Mouse (Mus musculus): ENCODE data around the gene Hoxc11. TPM values are rescaled to one million over a fixed set of nuclear protein-coding genes. Genes with fewer than 3 reads are reported as not detected.
A peak's percentile ranks its signal among the peaks of the same experiment; 100 is the strongest.

Gene Hoxc11
- polyA plus RNA-seq, 1 experiment from 2014 or later: not detected

DNA sequence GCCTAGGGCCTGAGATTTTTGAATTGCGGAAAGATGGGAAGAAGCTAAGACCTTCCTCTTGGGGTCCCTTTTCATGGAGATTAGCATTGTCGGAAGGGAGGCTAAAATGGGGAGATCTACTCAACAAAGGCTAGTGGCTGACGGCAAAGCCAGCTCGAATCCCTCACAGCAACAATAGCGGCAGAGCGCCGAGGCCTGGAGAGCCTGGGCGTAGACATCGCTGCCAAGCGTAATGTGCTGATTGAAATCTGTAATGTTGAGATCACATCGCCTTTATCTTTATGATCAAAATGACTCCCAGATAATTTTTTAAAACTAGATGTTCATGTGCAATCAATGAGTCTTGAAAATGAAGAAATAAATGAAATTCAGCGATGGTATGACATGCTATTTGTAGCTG lies 19.8 kb upstream of the Hoxc11 start:
- Histone ChIP-seq H3K4me1 (ENCODE audit: control insufficient read depth, insufficient read depth, low read length) (no peaks in the 10 kb centered on the region), H3K4me2 (ENCODE audit: low read length) (no peak overlapping the region), H3K4me3 (ENCODE audit: low read depth, low read length) (no peak overlapping the region), H3K9ac (ENCODE audit: low read length) (no peak overlapping the region), H3K9me3 (replicated peaks; ENCODE audit: control insufficient read depth, low read length) (no peaks in the 10 kb centered on the region), H3K27me3 (replicated peaks; ENCODE audit: control insufficient read depth, insufficient read depth, low read length) (peaks cover 100% of the 10 kb centered on the region), H3K27ac (ENCODE audit: low read depth, low read length) (no peak overlapping the region), H3K36me3 (ENCODE audit: control insufficient read depth, insufficient read depth, low read length) (no peaks in the 10 kb centered on the region)
- WGBS: under 1% methylated on average over 12 of the region's 12 CpGs
- ATAC-seq (no peak), DNase-seq (ENCODE audit: low spot score) (no peak)

DNA sequence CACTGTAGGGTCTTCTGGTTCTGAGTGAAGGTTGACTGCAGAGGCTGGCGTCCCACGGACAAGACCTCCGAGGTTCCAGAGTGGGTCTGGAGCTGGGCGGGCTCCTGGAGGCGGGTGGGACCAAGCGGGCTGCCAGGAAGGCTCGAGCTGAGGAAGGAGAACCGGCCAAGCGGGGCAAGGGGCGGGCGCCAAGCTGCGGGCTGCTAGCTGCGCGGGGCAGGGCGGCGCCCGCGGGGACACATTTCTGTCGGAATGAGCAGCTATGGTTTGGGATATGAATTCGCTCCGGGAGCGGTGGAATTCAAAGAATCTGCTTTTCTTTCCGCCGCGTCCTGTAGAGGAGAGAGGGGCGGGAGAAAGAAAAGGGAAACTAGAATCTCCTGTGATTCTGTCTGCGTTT lies 19.3 kb upstream of the Hoxc11 start:
- Histone ChIP-seq H3K4me3 (ENCODE audit: low read depth, low read length) (no peak overlapping the region), H3K36me3 (ENCODE audit: control insufficient read depth, insufficient read depth, low read length) (no peaks in the 10 kb centered on the region), H3K4me1 (ENCODE audit: control insufficient read depth, insufficient read depth, low read length) (no peaks in the 10 kb centered on the region), H3K9me3 (replicated peaks; ENCODE audit: control insufficient read depth, low read length) (no peaks in the 10 kb centered on the region), H3K9ac (ENCODE audit: low read length) (no peak overlapping the region), H3K27ac (ENCODE audit: low read depth, low read length) (no peak overlapping the region), H3K4me2 (ENCODE audit: low read length) (no peak overlapping the region), H3K27me3 (replicated peaks; ENCODE audit: control insufficient read depth, insufficient read depth, low read length) (peaks cover 100% of the 10 kb centered on the region)
- WGBS: under 1% methylated on average over 27 of the region's 27 CpGs
- ATAC-seq (no peak), DNase-seq (ENCODE audit: low spot score) (no peak)

DNA sequence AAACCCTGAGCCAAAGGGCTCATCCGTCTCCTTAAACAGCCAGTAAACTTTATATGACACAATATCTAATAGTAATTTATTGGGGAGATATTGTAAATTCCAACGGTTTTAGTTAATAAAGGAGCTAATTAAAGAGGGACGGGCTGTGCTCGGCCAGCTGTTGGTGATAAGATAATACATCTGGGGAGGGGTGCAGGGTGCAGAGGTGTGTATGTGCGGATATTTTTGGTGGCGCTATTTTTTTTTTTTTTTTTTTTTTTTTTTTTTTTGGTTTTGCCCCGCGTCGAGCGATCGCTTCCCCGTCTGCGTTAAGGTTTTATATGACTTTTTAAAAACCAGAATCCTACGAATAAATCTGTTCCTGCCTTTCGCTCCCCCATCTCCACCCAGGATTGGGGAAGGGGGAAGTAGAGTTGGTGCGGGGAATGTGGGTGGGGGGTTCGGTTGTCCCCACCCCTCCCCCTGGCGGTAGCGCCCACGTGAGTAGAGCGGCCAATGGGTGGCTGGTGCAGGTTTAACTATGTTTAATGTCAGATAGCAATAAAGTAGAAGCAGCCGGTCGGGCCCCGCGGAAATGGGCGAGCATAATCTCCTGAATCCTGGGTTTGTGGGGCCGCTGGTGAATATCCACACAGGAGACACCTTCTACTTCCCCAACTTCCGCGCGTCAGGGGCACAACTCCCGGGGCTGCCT lies 17.8 kb upstream of the Hoxc11 start, which contains the start of gene Hoxc12:
Hoxc12 (plus strand) TSS at position 479 of the 694 bp plus-strand sequence.
- no peak within 1 kb of the TSS for H3K9ac ChIP-seq (ENCODE audit: low read length)
- ATAC-seq (no peak), DNase-seq (ENCODE audit: low spot score) (no peak)
- H3K27me3 ChIP-seq (replicated peaks; ENCODE audit: control insufficient read depth, insufficient read depth, low read length): peaks cover 100% of the 10 kb centered on the region
- H3K9me3 ChIP-seq (replicated peaks; ENCODE audit: control insufficient read depth, low read length): no peaks in the 10 kb centered on the region
- H3K4me1 ChIP-seq (ENCODE audit: control insufficient read depth, insufficient read depth, low read length): no peaks in the 10 kb centered on the region
- H3K4me3 ChIP-seq (ENCODE audit: low read depth, low read length): no peak within 1 kb of the TSS
- H3K36me3 ChIP-seq (ENCODE audit: control insufficient read depth, insufficient read depth, low read length): no peaks in the 10 kb centered on the region
- under 1% methylated on average over 31 of the region's 31 CpGs for WGBS
- no peak within 1 kb of the TSS for H3K27ac ChIP-seq (ENCODE audit: low read depth, low read length)
- H3K4me2 ChIP-seq (ENCODE audit: low read length): no peak within 1 kb of the TSS

DNA sequence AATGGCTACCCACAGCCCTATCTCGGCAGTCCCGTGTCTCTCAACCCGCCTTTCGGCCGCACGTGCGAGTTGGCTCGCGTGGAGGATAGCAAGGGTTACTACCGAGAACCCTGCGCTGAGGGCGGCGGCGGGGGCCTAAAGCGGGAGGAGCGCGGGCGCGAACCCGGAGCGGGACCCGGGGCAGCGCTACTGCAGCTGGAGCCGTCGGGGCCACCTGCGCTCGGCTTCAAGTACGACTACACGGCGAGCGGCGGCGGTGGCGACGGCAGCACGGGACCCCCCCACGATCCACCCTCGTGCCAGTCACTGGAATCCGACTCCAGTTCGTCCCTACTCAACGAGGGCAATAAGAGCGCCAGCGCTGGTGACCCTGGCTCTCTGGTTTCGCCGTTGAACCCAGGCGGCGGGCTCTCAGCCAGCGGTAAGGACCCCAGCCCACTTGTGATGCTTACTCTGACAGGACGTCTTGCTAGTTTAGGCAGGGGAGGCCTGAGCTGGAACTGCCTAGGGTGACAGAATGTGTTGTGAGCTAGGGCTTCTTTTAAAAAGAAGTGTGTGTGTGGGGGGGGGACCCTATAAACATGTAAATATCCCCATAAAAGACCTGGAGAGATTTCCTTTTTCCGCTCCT lies 17.1 kb upstream of the Hoxc11 start:
- H3K4me3 ChIP-seq (ENCODE audit: low read depth, low read length): no peak overlapping the region
- H3K27ac ChIP-seq (ENCODE audit: low read depth, low read length): no peak overlapping the region
- WGBS: under 1% methylated on average over 49 of the region's 50 CpGs
- H3K4me1 ChIP-seq (ENCODE audit: control insufficient read depth, insufficient read depth, low read length): no peaks in the 10 kb centered on the region
- no peaks in the 10 kb centered on the region for H3K9me3 ChIP-seq (replicated peaks; ENCODE audit: control insufficient read depth, low read length)
- ATAC-seq (no peak), DNase-seq (ENCODE audit: low spot score) (no peak)
- no peak overlapping the region for H3K9ac ChIP-seq (ENCODE audit: low read length)
- H3K27me3 ChIP-seq (replicated peaks; ENCODE audit: control insufficient read depth, insufficient read depth, low read length): peaks cover 100% of the 10 kb centered on the region
- H3K36me3 ChIP-seq (ENCODE audit: control insufficient read depth, insufficient read depth, low read length): no peaks in the 10 kb centered on the region
- no peak overlapping the region for H3K4me2 ChIP-seq (ENCODE audit: low read length)

DNA sequence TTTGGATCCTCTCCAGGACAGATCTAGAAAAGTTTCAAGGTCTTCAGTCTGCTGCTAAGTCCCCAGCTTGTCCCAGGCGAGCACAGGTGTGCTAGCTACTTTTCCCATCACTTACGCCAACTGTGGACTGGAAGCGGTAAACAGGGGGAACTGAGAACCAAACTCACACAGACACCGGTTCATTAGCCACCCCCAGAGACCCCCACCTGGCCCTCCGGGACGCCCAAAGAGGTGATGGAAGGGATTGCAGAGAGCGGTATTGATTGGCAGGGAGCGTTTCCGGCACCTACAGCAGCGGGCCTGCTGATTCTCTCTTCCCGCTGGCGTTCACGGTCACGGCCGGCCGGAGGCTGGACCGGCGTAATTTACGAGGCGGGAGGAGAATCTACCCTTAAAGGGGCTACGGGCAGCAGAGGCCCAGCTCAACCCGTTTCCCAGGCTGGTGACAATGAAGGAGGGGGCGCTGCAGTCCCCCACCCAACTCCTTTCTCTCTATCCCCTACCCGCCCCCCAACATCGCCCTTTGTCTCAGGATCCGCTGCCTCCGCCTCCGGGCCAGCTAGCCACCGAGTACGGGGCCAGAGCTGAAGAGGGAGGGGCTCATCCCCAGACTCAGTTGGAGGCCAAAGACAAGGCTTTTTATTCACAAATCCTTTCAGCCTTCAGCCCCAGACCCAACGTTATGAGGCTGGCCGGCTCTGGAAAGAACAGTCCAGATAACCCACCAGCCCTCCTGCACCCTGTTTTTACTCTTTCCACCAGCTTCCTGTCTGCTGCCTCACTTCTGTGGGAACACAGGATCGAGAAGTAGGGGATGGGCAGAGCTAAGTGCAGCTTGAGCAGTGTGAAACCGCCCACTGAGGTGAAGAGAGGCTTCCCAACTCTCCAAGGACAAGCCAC lies 14.7 kb upstream of the Hoxc11 start:
- Histone ChIP-seq H3K27ac (ENCODE audit: low read depth, low read length) (no peak overlapping the region), H3K27me3 (replicated peaks; ENCODE audit: control insufficient read depth, insufficient read depth, low read length) (peaks cover 99% of the 10 kb centered on the region), H3K36me3 (ENCODE audit: control insufficient read depth, insufficient read depth, low read length) (no peaks in the 10 kb centered on the region), H3K9me3 (replicated peaks; ENCODE audit: control insufficient read depth, low read length) (no peaks in the 10 kb centered on the region), H3K4me1 (ENCODE audit: control insufficient read depth, insufficient read depth, low read length) (no peaks in the 10 kb centered on the region), H3K4me3 (ENCODE audit: low read depth, low read length) (no peak overlapping the region), H3K4me2 (ENCODE audit: low read length) (no peak overlapping the region), H3K9ac (ENCODE audit: low read length) (no peak overlapping the region)
- no peak for ATAC-seq
- WGBS: 1% methylated on average over 34 of the region's 34 CpGs
- DNase-seq (ENCODE audit: low spot score): no peak

DNA sequence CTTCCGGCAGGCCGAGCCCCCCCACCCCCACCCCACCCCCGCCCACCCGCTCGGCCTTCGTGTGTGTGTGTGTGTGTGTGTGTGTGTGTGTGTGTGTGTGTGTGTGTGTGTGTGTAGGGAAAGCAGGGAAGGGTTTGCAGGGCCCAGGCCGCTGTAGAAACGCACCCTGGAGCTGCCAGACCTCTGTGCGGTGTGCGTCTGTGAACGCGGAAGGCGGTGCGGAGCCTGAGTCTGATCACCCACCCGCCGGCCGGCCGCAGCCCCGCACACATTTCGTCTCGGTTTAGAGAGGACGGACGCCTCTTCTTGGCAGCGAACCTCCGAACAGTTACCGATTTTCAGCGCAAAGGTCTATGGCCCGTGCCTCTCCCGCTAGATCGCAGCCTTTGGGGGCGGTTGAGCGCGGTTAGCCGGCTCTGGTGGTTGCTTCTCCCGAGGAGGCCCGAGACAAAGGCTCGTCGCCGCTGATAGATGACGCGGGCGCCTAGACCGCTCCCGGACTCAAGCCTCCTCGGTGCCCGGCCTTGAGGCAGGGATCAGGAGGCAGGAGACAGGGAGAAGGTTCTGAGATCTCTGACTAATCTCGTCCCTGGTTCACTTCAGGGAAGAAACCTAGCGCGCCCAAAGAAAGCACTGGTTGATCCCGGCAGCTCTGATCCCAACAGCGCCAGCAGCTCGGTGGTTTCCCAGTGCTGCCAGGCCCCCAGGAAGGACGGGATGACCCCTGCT lies 11.3 kb upstream of the Hoxc11 start:
- H3K4me1 ChIP-seq (ENCODE audit: control insufficient read depth, insufficient read depth, low read length): no peaks in the 10 kb centered on the region

DNA sequence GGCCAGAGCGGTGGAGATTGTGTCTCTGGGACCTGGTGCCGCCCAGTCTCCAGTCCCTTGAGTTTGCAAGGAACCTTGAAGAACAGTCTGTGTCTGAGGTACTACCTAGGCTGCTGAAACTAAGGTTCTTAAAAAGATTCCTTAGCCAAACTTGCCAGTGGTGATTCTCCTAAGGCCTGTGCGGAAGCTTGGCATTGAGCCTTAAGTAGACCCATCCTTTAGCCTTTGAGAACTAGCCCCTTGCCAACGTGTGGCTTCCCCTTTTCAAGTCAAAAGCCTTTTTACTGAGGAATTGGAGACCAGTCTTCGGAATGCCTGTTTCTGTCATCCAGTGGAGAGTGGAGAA lies 10.8 kb upstream of the Hoxc11 start:
- Histone ChIP-seq H3K4me1 (ENCODE audit: control insufficient read depth, insufficient read depth, low read length) (no peaks in the 10 kb centered on the region), H3K27me3 (replicated peaks; ENCODE audit: control insufficient read depth, insufficient read depth, low read length) (peaks cover 99% of the 10 kb centered on the region), H3K9ac (ENCODE audit: low read length) (no peak overlapping the region), H3K4me3 (ENCODE audit: low read depth, low read length) (no peak overlapping the region), H3K4me2 (ENCODE audit: low read length) (no peak overlapping the region), H3K9me3 (replicated peaks; ENCODE audit: control insufficient read depth, low read length) (no peaks in the 10 kb centered on the region), H3K27ac (ENCODE audit: low read depth, low read length) (no peak overlapping the region), H3K36me3 (ENCODE audit: control insufficient read depth, insufficient read depth, low read length) (no peaks in the 10 kb centered on the region)
- WGBS: 0% methylated on average over 5 of the region's 5 CpGs
- DNase-seq (ENCODE audit: low spot score): no peak
- ATAC-seq: no peak

More for the DNA sequence above, 11.3 kb upstream of the Hoxc11 start:
- under 1% methylated on average over 48 of the region's 53 CpGs for WGBS
- DNase-seq (ENCODE audit: low spot score) (no peak), ATAC-seq (no peak)
- H3K4me3 ChIP-seq (ENCODE audit: low read depth, low read length): no peak overlapping the region
- H3K9me3 ChIP-seq (replicated peaks; ENCODE audit: control insufficient read depth, low read length): no peaks in the 10 kb centered on the region
- H3K27ac ChIP-seq (ENCODE audit: low read depth, low read length): no peak overlapping the region
- peaks cover 99% of the 10 kb centered on the region for H3K27me3 ChIP-seq (replicated peaks; ENCODE audit: control insufficient read depth, insufficient read depth, low read length)
- H3K4me2 ChIP-seq (ENCODE audit: low read length): peak overlapping the region; percentile 14; the same call in 1 of the 2 replicates
- H3K36me3 ChIP-seq (ENCODE audit: control insufficient read depth, insufficient read depth, low read length): no peaks in the 10 kb centered on the region
- H3K9ac ChIP-seq (ENCODE audit: low read length): no peak overlapping the region

DNA sequence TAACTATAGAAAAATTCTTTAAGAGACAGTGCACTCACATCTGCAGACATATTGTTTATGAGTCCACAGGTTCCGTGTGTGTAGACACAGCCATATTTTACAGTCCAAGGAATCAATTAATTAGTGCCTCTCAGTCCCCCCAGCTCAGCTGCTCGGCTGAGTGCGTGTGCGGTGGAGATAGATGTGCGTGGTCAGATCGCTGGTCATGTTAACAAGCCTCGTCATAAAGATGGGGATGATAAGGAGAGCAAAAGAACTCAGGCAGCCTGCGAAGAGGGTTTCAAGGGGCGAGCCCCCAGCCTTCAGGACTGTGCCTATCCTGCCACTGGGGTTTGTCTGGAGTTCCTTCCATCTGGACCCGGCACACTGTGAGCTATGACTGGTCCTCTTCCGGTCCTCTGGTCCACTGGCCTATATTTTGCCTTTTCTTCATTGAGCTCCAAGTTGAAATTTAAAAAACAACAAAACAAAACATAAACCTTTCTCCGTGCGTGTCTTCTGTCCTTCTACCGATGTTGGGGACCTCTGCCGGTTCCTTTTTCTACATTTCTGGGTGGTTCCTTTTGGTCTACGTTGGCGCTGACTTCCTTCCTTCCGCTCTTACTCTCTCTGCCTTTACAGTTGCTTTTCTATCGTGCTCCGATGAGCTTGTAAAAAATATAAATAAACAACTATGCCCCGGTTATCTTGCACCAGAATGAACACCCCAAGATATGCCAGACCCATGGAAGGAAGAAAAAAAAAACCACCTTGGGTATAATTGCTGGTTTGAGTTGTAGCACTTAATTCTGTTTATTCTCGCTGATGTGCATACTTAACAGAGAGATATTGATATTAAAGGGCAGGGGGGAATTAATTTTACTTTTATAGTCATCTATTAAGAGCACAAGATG lies 8.8 kb upstream of the Hoxc11 start:
- Histone ChIP-seq H3K4me2 (ENCODE audit: low read length) (no peak overlapping the region), H3K9ac (ENCODE audit: low read length) (no peak overlapping the region), H3K4me1 (ENCODE audit: control insufficient read depth, insufficient read depth, low read length) (no peaks in the 10 kb centered on the region), H3K27me3 (replicated peaks; ENCODE audit: control insufficient read depth, insufficient read depth, low read length) (peaks cover 99% of the 10 kb centered on the region), H3K36me3 (ENCODE audit: control insufficient read depth, insufficient read depth, low read length) (no peaks in the 10 kb centered on the region), H3K27ac (ENCODE audit: low read depth, low read length) (no peak overlapping the region), H3K9me3 (replicated peaks; ENCODE audit: control insufficient read depth, low read length) (no peaks in the 10 kb centered on the region), H3K4me3 (ENCODE audit: low read depth, low read length) (no peak overlapping the region)
- DNase-seq (ENCODE audit: low spot score) (no peak), ATAC-seq (no peak)
- WGBS: 7% methylated on average over 22 of the region's 22 CpGs

Measured in forebrain, embryonic 14.5 days (tissue).